Mouse (Mus musculus) gastrocnemius, adult 2 months (tissue): ENCODE data around the gene Pitpna. TPM values are rescaled to one million over a fixed set of nuclear protein-coding genes. Genes with fewer than 3 reads are reported as not detected.
A peak's percentile ranks its signal among the peaks of the same experiment; 100 is the strongest.

Experiments
- DNase-seq: peaks from one replicate; pipeline ENCODE4 v3.0.0; 2022
- H3K27ac ChIP-seq: fragments of 200-600 bp; 2 replicates; pipeline ENCODE4 v1.8.1; 2022; ENCODE audit warnings: mild to moderate bottlenecking
- H3K4me3 ChIP-seq: fragments of 200-600 bp; 2 replicates; pipeline ENCODE4 v1.8.1; 2022; ENCODE audit warnings: mild to moderate bottlenecking, moderate library complexity
- CTCF ChIP-seq: fragments of 200-600 bp; IDR thresholded peaks from 2 replicates; pipeline ENCODE4 v1.8.1; 2022; ENCODE audit warnings: antibody characterized with exemption, mild to moderate bottlenecking, moderate library complexity
- intact Hi-C: fragments of 180-260 bp; cut with DNase I; formaldehyde crosslinking; loops from one replicate; pipeline ENCODE4 v1.15.1; 2025
- total RNA-seq, 2 experiments: library from RNA; stranded (reverse); gene quantifications; 2 replicates each; pipeline ENCODE4 v1.2.3; 2021

Gene Pitpna
- total RNA-seq, 2 experiments from 2014 or later = 151 to 206 TPM

DNA sequence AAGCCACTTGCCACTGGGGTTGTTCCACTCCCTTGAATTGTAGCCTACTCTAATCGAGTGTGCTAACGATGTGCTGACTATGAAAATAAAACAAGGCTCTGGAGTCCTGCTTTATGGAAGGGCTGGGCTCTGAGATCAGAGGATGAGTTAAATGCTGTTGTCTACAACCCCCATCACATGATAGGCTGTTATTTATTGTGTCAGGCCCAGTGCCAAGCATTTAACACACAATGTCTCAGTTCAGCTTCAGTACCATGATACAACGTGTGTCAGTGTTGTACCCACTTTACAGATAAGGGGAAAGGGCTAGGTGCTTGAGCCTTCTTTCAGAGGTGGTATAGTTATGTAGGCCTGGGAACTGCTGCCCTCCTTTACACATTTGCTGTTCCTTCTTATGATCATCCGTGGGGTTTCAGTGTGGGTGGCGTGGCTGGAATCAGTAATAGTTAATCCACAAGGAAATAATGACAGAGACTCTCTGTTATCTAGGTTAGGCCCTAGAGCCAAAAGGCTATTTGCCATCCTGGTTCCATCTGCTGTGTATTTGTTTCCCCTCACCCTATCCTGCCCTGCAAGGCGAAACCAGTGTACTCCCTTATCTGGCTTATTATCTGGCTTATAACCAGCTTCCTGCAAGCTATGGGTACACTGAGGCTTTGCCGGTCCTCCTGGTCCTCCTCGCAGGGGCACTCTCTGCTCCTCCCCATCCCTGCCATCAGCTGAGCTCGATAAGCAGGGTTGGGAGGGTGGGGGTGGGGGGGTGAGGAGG, 20.4 kb upstream of the Pitpna start:
- Histone ChIP-seq H3K27ac (peak overlapping the region; percentile 89), H3K4me3 (no peak overlapping the region)
- DNase-seq = no peak
- intact Hi-C loops = loop anchor here (5.0 kb wide), 1 partner anchor 105 kb away; the partner anchor contains the start of gene Tlcd2
- TF ChIP-seq CTCF = no peak

DNA sequence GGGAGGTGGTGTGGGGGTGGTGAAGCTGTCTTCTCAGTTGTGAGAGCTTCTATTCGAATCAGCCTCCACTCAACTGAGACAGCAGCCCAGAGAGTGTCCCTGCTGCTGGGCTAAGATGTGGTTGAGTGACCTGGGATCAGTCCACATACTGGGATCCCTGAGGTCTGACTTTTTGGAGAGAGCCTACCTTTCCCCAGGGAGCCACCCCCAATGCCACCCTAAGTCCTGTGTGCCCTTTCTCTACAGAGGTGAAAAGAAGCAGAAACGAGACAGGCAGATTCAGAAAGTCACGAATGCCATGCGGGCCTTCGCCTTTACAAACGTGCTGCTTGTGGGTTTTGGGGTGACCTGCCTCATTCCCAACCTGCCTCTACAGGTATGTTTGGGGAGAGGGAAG, 19.8 kb upstream of the Pitpna start:
- intact Hi-C loops = loop anchor here (5.0 kb wide), 1 partner anchor 106 kb away; the partner anchor contains the start of gene Tlcd2
- no peak for DNase-seq
- no peak for TF ChIP-seq CTCF

DNA sequence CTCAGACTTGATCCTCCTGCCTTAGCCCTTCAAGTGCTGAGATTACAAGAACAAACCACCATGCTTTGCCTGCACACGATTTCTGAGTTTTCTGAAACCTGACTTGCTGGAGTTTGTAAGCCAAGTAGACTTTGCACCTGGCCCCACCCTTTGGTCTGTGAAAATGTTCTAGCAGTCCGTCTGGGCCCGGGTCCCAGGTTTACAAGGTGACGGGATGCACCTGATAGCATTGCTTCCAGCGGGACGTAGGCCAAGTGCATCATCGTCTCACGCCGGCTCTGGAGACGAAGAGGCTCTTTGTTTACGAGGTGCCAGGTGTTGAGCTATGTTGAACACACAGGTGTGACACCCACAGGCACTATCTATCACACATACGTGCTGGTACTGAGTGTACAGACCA, 18.9 kb upstream of the Pitpna start:
- Histone ChIP-seq H3K27ac (no peak overlapping the region), H3K4me3 (no peak overlapping the region)
- DNase-seq = no peak
- no peak for TF ChIP-seq CTCF
- intact Hi-C loops = loop anchor here (5.0 kb wide), 1 partner anchor 107 kb away; the partner anchor contains the start of gene Tlcd2

More for the DNA sequence above, 19.8 kb upstream of the Pitpna start:
- Histone ChIP-seq H3K27ac (peak overlapping the region; percentile 89), H3K4me3 (no peak overlapping the region)

DNA sequence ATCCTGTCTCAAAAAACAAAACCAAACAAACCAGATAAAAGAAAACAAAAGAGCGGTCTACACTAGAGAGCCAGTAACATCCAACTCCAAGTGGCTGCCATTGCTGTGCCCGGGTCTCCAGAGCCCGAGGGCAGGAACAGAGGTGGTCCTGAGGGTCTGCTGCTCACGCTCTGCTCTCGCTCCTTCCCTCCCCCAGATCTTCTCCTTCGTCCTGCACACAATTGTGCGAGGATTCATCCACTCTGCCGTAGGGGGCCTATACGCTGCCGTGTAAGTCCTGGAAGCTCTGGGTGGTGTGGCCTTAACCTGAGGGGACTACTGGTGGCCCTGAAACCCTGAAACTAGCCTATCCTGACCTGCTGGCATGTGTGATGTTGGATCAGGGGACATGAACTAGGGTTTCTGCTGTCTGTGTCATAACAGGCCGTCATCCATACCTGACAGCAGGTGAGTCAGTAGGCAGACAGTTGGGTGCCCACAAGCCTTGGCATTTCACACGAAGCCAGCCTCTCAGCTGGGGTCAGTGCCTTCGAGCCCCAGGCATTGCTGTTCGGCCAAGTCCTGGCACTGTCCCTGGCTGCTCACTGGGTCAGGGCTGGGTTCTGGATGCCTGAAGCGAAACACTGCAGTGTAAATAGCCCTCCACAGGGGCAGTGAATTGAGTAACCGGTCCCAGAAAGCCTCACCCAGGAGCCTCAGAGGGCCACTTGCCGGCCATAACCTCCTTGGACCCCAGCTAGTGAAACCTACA, 17.3 kb upstream of the Pitpna start:
- intact Hi-C loops = loop anchor here (5.0 kb wide), 1 partner anchor 168 kb away; no protein-coding TSS in a partner anchor
- peak; percentile 65 for DNase-seq
- TF ChIP-seq CTCF = no peak
- peak overlapping the region; percentile 89 for H3K27ac ChIP-seq
- peak overlapping the region; percentile 4 for H3K4me3 ChIP-seq

DNA sequence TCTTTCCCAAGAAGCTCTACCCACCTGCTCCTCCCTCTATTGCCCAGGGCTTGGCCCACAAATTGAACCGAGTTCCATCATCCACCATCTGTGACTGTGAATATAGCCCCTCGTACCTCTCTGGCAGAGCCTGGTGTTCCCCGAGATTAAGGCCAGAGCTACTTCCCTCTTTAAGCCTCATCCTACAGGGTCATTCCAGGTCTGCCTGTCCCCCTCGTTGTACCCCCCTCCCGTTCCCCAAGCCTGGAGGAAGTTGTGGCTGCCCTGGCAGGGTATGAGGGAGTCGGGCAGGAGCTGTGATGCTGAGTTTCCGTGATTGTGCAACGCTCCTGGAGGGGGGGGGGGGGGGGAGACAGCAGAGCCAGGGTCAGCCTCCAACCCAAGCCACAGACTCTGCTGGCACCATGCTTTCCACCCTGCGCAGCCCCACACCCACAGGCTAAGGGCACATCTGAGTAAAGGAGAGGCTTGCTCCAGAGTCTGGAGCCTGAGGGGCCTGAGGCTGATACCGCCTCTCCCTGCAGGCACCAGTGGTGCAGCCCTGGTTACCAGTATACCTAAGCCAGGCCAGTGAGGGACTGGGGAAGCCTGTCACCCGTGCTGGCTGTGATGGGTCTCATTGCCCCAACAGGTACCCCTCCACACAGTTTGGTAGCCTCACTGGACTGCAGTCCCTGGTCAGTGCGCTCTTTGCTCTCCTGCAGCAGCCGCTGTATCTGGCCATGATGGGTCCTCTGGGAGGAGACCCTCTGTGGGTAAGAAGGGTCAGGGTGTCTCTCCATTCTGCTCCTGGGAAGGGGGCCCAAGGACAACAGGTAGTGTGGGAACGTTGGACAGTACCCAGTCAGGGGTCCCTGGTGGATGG, 16.5 kb upstream of the Pitpna start:
- Histone ChIP-seq H3K27ac (peak overlapping the region; percentile 89), H3K4me3 (peak overlapping the region; percentile 27)
- intact Hi-C loops = loop anchor here (5.0 kb wide), 1 partner anchor 169 kb away; no protein-coding TSS in a partner anchor
- no peak for TF ChIP-seq CTCF
- DNase-seq = peak; percentile 85

DNA sequence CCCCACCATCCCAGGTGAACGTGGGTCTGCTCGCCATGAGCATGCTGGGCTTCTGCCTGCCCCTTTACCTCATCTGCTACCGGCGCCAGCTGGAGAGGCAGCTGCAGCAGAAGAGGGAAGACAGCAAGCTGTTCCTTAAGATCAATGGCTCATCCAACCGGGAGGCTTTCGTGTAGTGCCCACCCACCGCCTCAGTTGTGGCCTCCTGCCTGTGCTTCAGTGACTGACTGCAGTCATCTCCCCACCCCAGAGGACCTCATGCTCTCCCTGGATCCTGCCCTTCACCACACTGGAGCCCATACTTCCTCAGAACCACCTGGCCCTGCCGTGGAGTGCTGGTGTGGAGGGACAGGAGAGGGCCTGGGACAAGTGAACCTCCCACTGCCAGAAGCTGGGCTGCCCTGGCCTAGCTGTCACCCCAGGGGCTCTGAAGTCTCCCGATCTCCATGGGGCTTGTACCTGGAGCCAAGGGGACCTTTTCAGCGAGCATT, 15.6 kb upstream of the Pitpna start:
- DNase-seq = peak; percentile 51
- TF ChIP-seq CTCF = no peak
- Histone ChIP-seq H3K4me3 (peak overlapping the region; percentile 4; the same call in 1 of the 2 replicates), H3K27ac (peak overlapping the region; percentile 89)
- intact Hi-C loops = loop anchor here (5.0 kb wide), 1 partner anchor 170 kb away; no protein-coding TSS in a partner anchor

DNA sequence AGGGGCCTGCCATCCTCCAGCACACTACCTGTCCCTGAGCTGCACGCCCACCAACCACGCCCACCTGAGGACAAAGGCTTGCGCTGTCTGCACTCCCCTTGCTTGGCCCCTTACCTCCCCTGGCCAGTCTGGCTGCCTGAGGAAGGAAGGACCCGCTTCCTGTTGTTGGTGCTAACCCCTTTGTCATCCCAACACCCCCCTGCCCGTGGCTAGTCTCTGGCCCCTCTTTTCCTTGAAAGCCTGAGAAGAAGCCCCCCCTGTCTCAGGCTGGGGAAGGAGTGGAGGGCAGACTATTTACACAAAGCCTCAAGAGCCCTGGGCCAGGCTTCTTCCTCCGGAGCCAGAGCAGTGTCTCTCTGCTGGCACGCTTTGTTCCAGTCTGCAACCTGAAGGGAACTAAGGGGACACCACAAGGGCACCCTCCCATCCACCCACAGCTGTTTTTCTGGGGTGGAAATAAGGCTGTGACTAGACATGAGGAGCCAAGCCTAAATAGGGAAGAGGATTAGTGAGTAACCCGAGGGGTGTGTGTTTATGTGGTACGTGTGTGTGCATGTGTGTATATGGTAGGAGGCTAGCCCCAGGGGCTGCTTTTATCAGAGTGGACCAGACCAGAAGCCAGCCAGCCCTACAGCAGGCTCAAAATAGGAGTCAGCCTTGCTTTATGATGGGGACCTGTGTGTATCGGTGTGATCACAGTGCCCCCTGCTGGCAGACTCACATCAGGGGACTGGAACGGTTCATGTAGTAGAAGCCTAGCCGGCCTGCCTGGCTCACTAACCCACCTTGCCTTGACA, 14.8 kb upstream of the Pitpna start:
- peak; percentile 97 for TF ChIP-seq CTCF

DNA sequence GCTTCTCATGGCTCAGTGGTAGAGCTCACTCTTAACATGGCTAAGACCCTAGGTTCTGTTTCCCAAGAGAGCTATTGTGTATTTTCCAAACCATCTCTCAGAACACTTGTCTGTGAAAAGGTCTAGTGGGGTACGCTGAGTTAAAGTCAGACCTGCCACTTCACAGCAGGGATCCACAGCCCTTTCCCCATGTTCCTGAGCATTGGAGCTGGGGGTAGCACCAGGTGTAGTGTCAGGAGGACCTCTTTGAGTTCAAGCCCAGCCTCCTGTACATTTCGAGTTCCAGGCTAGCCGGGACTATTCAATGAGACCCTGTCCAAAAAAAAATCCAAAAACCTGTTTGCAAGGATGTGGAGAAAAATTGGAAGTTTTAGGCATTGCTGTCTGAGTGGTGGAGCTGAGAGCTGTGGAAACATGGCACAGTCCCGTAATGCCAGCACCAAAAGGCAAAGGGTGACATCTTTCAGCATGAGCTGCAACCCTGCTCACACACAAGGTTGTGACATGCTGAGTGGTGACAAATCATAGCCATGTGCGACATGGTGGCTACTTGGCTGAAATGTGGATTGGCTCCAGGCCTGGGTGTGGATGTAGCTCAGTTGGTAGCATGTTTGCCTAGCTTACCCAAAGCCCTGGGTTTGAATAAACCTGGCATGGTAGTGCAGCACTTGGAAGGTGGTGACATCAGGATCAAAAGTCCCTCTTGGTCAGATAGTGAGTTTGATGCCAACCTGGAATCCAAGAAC, 13.3 kb upstream of the Pitpna start:
- no peak for DNase-seq
- intact Hi-C loops = loop anchor here (5.0 kb wide), 1 partner anchor 172 kb away; no protein-coding TSS in a partner anchor
- TF ChIP-seq CTCF = no peak

More for the DNA sequence above, 14.8 kb upstream of the Pitpna start:
- peak overlapping the region; percentile 89 for H3K27ac ChIP-seq
- peak; percentile 95 for DNase-seq
- intact Hi-C loops = loop anchor here (1.0 to 5.0 kb wide), 2 partner anchors 43 to 171 kb away; no protein-coding TSS in a partner anchor
- H3K4me3 ChIP-seq = peak overlapping the region; percentile 4; the same call in 1 of the 2 replicates

DNA sequence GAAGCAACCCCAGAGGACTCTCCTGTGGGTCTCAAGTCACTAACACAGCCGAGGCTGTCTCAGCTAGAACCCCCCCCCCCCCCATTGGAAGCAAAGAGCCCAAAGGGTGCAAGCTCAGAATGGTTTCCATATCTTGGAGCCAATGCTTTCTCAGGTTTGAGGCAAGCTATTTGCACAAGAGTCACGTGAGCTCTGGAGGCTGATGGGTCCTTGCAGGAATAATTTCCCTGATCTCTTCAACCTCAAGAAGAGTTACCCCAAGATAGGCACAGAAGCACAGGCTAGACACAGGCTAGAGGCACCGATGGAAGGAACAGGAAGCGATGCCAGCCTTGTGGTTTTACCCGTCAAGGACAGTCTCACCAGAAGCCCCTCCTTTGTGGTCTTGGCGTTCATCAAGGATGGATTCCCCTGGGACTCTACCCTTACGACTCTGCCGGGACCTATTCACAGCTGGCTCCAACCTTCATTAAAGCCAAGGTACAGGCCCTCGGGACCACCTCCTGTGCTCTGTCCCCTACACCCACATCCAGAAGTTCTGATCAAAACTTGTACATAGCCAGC, 12.3 kb upstream of the Pitpna start:
- Histone ChIP-seq H3K27ac (no peak overlapping the region), H3K4me3 (no peak overlapping the region)
- TF ChIP-seq CTCF = no peak
- intact Hi-C loops = no loop called here
- DNase-seq = no peak

More for the DNA sequence above, 13.3 kb upstream of the Pitpna start:
- Histone ChIP-seq H3K4me3 (no peak overlapping the region), H3K27ac (no peak overlapping the region)

DNA sequence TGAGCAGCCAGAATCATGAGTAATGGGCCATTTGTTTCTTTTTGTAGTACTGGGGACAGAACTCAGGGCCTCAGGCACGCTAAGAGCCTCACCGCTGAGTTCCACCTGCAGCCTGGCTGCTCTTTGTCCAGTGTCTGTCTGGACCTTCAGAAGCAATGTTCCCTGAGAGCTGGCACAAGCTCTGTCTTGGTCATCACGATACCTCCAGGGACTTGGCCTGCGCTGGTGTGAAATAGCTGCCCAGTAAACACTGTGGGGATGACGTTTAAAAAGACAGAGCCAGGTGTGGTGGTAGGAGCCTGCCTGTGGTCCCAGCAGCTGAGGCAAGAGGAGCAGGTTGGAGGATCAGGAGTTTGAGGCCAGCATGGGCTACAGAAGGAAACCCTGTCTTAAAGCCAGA, 9.3 kb upstream of the Pitpna start:
- intact Hi-C loops = no loop called here
- no peak for TF ChIP-seq CTCF
- Histone ChIP-seq H3K4me3 (no peak overlapping the region), H3K27ac (peak overlapping the region; percentile 61)
- peak; percentile 75 for DNase-seq
